Mouse (Mus musculus) ovary, adult 10 weeks (tissue): Measurements from ENCODE around the gene Rorc. TPM values are rescaled to one million over a fixed set of nuclear protein-coding genes. Genes with fewer than 3 reads are reported as not detected.

Experiments
- polyA plus RNA-seq: library from polyadenylated mRNA; stranded (reverse); fragments of 350-450 nt; fragmentation: Illumina TruSeq; extraction: RNeasy Lipid Tissue Mini Kit (QIAGEN cat#74804); gene quantifications from one replicate; pipeline ENCODE4 v1.2.3, GENCODE M21; 2014

Gene Rorc
- polyA plus RNA-seq = 4.8 TPM

GRCm38 (mm10) chr3:94372641-94373040 lies at the start of gene Rorc:
Gene Rorc, plus strand, starts transcription at chr3:94372794.

GRCm38 (mm10) chr3:94341959-94342422 lies 30.6 kb upstream of the Rorc start, which contains the start of gene Them5:
Gene Them5, plus strand, starts transcription at chr3:94342099.

GRCm38 (mm10) chr3:94362138-94362537 lies 10.5 kb upstream of the Rorc start, which contains the start of gene C2cd4d:
Gene C2cd4d, plus strand, starts transcription at chr3:94362438.

GRCm38 (mm10) chr3:94398217-94398616 lies 25.6 kb downstream of the Rorc start, which contains the start of gene Lingo4:
Gene Lingo4, plus strand, starts transcription at chr3:94398517.

GRCm38 (mm10) chr3:94413031-94413679 lies 40.6 kb downstream of the Rorc start, which contains the start of gene Tdrkh:
Gene Tdrkh, plus strand, starts transcription at chr3:94413273.

GRCm38 (mm10) chr3:94442951-94443596 lies 70.5 kb downstream of the Rorc start, which contains the start of gene Mrpl9:
Gene Mrpl9, plus strand, starts transcription at chr3:94443318.

GRCm38 (mm10) chr3:94443597-94443964 lies 71.0 kb downstream of the Rorc start, which contains the start of gene Oaz3:
Gene Oaz3, minus strand, starts transcription at chr3:94443915.

Other genes with a start within 250 kb of the Rorc start
- gene Gm10696, start 194.6 kb upstream of the Rorc start, polyA plus RNA-seq = not detected
- gene Gm5286, start 176.1 kb upstream of the Rorc start, polyA plus RNA-seq = 0.54 TPM
- not detected for gene Gm4778, start 108.8 kb upstream of the Rorc start, polyA plus RNA-seq
- 18.2 TPM for gene Them4, start 62.7 kb upstream of the Rorc start, polyA plus RNA-seq
- not detected for gene Them5, start 30.7 kb upstream of the Rorc start, polyA plus RNA-seq
- not detected for gene C2cd4d, start 10.4 kb upstream of the Rorc start, polyA plus RNA-seq
- gene Lingo4, start 25.7 kb downstream of the Rorc start, polyA plus RNA-seq = not detected
- gene Tdrkh, start 40.5 kb downstream of the Rorc start, polyA plus RNA-seq = 8.3 TPM
- 34.6 TPM for gene Mrpl9, start 70.5 kb downstream of the Rorc start, polyA plus RNA-seq
- not detected for gene Oaz3, start 71.1 kb downstream of the Rorc start, polyA plus RNA-seq
- not detected for gene Celf3, start 105.5 kb downstream of the Rorc start, polyA plus RNA-seq
- gene Riiad1, start 107.5 kb downstream of the Rorc start, polyA plus RNA-seq = 9.5 TPM
- 69.9 TPM for gene Snx27, start 209.9 kb downstream of the Rorc start, polyA plus RNA-seq